Mouse (Mus musculus): ENCODE results near the gene Mta1. TPM values are rescaled to one million over a fixed set of nuclear protein-coding genes. Genes with fewer than 3 reads are reported as not detected.

Mta1 gene
- polyA plus RNA-seq, 1 experiment from 2014 or later = 15.5 TPM

GRCm38 (mm10) chr12:113119516-113120410, 21.7 kb downstream of the Mta1 start:
- Histone ChIP-seq H3K27ac (replicated peaks in 1 of 2; ENCODE audit: control insufficient read depth in 1 of 2, insufficient read depth in 1 of 2, low read depth in 2 of 2, low read length in 2 of 2) (peak overlapping the region in 1 of 2 experiments; percentile 19; a peak in 2 of 4 replicates), H3K4me1 (ENCODE audit: control insufficient read depth in 2 of 2, insufficient read depth in 2 of 2, low read length in 2 of 2) (peaks cover 5 to 12% of the 10 kb centered on the region in 2 experiments), H3K4me3 (ENCODE audit: control insufficient read depth in 1 of 2, insufficient read depth in 1 of 2, low read depth in 1 of 2, low read length in 2 of 2) (no peak overlapping the region), H3K9ac (ENCODE audit: low read length) (no peak overlapping the region), H3K9me3 (ENCODE audit: control insufficient read depth, low read length) (no peaks in the 10 kb centered on the region), H3K4me2 (ENCODE audit: low read length) (no peak overlapping the region), H3K27me3 (ENCODE audit: control insufficient read depth, insufficient read depth, low read length) (no peaks in the 10 kb centered on the region), H3K36me3 (ENCODE audit: control insufficient read depth, insufficient read depth, low read length) (peaks cover 85% of the 10 kb centered on the region)
- peak; percentile 62 for ATAC-seq (ENCODE audit: insufficient number of reproducible peaks, insufficient read depth, low FRiP score, low read depth)
- 81% methylated on average over 20 of the region's 20 CpGs for WGBS

DNA sequence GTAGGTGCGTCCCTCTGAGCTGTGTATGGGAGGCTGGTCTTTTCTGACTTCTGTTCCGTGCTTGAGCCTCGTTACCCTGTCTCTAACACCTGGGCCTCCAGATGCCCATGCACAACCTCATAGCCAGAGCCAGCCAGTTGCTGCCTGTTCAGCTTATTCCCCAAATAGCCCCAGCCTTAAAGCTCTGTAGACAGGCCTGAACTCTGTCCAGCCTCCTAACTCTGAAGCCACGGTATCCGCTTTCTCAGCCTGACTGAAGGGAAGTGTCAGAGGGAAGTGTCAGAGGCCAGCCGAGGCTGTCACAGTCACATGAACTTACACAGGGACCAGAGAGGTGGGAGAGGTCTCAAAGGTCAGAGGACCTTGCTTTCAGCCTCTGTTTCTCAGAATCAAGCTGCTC, 26.6 kb downstream of the Mta1 start:
- H3K4me1 ChIP-seq (ENCODE audit: control insufficient read depth in 2 of 2, insufficient read depth in 2 of 2, low read length in 2 of 2) = peaks cover 3 to 10% of the 10 kb centered on the region in 2 experiments
- H3K9me3 ChIP-seq (ENCODE audit: control insufficient read depth, low read length) = no peaks in the 10 kb centered on the region
- H3K27ac ChIP-seq (replicated peaks in 1 of 2; ENCODE audit: control insufficient read depth in 1 of 2, insufficient read depth in 1 of 2, low read depth in 2 of 2, low read length in 2 of 2) = peak overlapping the region in 1 of 2 experiments; percentile 49; a peak in 3 of 4 replicates
- peaks cover 97% of the 10 kb centered on the region for H3K36me3 ChIP-seq (ENCODE audit: control insufficient read depth, insufficient read depth, low read length)
- no peaks in the 10 kb centered on the region for H3K27me3 ChIP-seq (ENCODE audit: control insufficient read depth, insufficient read depth, low read length)
- no peak overlapping the region for H3K9ac ChIP-seq (ENCODE audit: low read length)
- H3K4me3 ChIP-seq (ENCODE audit: control insufficient read depth in 1 of 2, insufficient read depth in 1 of 2, low read depth in 1 of 2, low read length in 2 of 2) = no peak overlapping the region
- H3K4me2 ChIP-seq (ENCODE audit: low read length) = no peak overlapping the region
- 58% methylated on average over 6 of the region's 6 CpGs for WGBS
- ATAC-seq (ENCODE audit: insufficient number of reproducible peaks, insufficient read depth, low FRiP score, low read depth) = no peak

- H3K9me3 ChIP-seq (ENCODE audit: control insufficient read depth, low read length) = no peaks in the 10 kb centered on the region
- H3K27ac ChIP-seq (replicated peaks in 1 of 2; ENCODE audit: control insufficient read depth in 1 of 2, insufficient read depth in 1 of 2, low read depth in 2 of 2, low read length in 2 of 2) = 0 out of 4 replicates have a peak overlapping the region, but pooled peaks of 1 of the 2 experiments have one; percentile 6
- WGBS = 94% methylated on average over 8 of the region's 8 CpGs
- no peak for ATAC-seq (ENCODE audit: insufficient number of reproducible peaks, insufficient read depth, low FRiP score, low read depth)
- no peaks in the 10 kb centered on the region for H3K27me3 ChIP-seq (ENCODE audit: control insufficient read depth, insufficient read depth, low read length)
- no peak overlapping the region for H3K9ac ChIP-seq (ENCODE audit: low read length)
- no peak overlapping the region for H3K4me3 ChIP-seq (ENCODE audit: control insufficient read depth in 1 of 2, insufficient read depth in 1 of 2, low read depth in 1 of 2, low read length in 2 of 2)
- peaks cover 92% of the 10 kb centered on the region for H3K36me3 ChIP-seq (ENCODE audit: control insufficient read depth, insufficient read depth, low read length)
- H3K4me1 ChIP-seq (ENCODE audit: control insufficient read depth in 2 of 2, insufficient read depth in 2 of 2, low read length in 2 of 2) = peaks cover 39 to 41% of the 10 kb centered on the region in 2 experiments
- H3K4me2 ChIP-seq (ENCODE audit: low read length) = no peak overlapping the region
These were observed 32.7 kb downstream of the Mta1 start for GRCm38 (mm10) chr12:113130732-113131131.

GRCm38 (mm10) chr12:113131601-113132000, 33.5 kb downstream of the Mta1 start:
- H3K36me3 ChIP-seq (ENCODE audit: control insufficient read depth, insufficient read depth, low read length) = peaks cover 92% of the 10 kb centered on the region
- no peak overlapping the region for H3K4me3 ChIP-seq (ENCODE audit: control insufficient read depth in 1 of 2, insufficient read depth in 1 of 2, low read depth in 1 of 2, low read length in 2 of 2)
- 92% methylated on average over 14 of the region's 14 CpGs for whole genome bisulfite sequencing
- no peak for ATAC-seq (ENCODE audit: insufficient number of reproducible peaks, insufficient read depth, low FRiP score, low read depth)
- no peaks in the 10 kb centered on the region for H3K27me3 ChIP-seq (ENCODE audit: control insufficient read depth, insufficient read depth, low read length)
- H3K4me1 ChIP-seq (ENCODE audit: control insufficient read depth in 2 of 2, insufficient read depth in 2 of 2, low read length in 2 of 2) = peaks cover 47 to 50% of the 10 kb centered on the region in 2 experiments
- no peak overlapping the region; the same call in 1 of the 2 replicates for H3K9ac ChIP-seq (ENCODE audit: low read length)
- H3K4me2 ChIP-seq (ENCODE audit: low read length) = no peak overlapping the region
- no peaks in the 10 kb centered on the region for H3K9me3 ChIP-seq (ENCODE audit: control insufficient read depth, low read length)
- H3K27ac ChIP-seq (replicated peaks in 1 of 2; ENCODE audit: control insufficient read depth in 1 of 2, insufficient read depth in 1 of 2, low read depth in 2 of 2, low read length in 2 of 2) = peak overlapping the region; percentile 91 to 97

- peaks cover 92% of the 10 kb centered on the region for H3K36me3 ChIP-seq (ENCODE audit: control insufficient read depth, insufficient read depth, low read length)
These were observed 34.5 kb downstream of the Mta1 start for GRCm38 (mm10) chr12:113132567-113132966.

GRCm38 (mm10) chr12:113133260-113133659, 35.2 kb downstream of the Mta1 start:
- no peak overlapping the region for H3K4me3 ChIP-seq (ENCODE audit: control insufficient read depth in 1 of 2, insufficient read depth in 1 of 2, low read depth in 1 of 2, low read length in 2 of 2)
- H3K27me3 ChIP-seq (ENCODE audit: control insufficient read depth, insufficient read depth, low read length) = no peaks in the 10 kb centered on the region
- H3K4me2 ChIP-seq (ENCODE audit: low read length) = peak overlapping the region; percentile 38
- ATAC-seq (ENCODE audit: insufficient number of reproducible peaks, insufficient read depth, low FRiP score, low read depth) = no peak
- 62% methylated on average over 9 of the region's 9 CpGs for WGBS
- H3K27ac ChIP-seq (replicated peaks in 1 of 2; ENCODE audit: control insufficient read depth in 1 of 2, insufficient read depth in 1 of 2, low read depth in 2 of 2, low read length in 2 of 2) = peak overlapping the region; percentile 94 to 97
- peaks cover 60 to 65% of the 10 kb centered on the region in 2 experiments for H3K4me1 ChIP-seq (ENCODE audit: control insufficient read depth in 2 of 2, insufficient read depth in 2 of 2, low read length in 2 of 2)
- H3K9ac ChIP-seq (ENCODE audit: low read length) = peak overlapping the region; percentile 52
- H3K9me3 ChIP-seq (ENCODE audit: control insufficient read depth, low read length) = no peaks in the 10 kb centered on the region
- peaks cover 88% of the 10 kb centered on the region for H3K36me3 ChIP-seq (ENCODE audit: control insufficient read depth, insufficient read depth, low read length)

More at GRCm38 (mm10) chr12:113132567-113132966, 34.5 kb downstream of the Mta1 start:
- H3K27ac ChIP-seq (replicated peaks in 1 of 2; ENCODE audit: control insufficient read depth in 1 of 2, insufficient read depth in 1 of 2, low read depth in 2 of 2, low read length in 2 of 2) = peak overlapping the region; percentile 94 to 97
- peaks cover 56 to 60% of the 10 kb centered on the region in 2 experiments for H3K4me1 ChIP-seq (ENCODE audit: control insufficient read depth in 2 of 2, insufficient read depth in 2 of 2, low read length in 2 of 2)
- peak overlapping the region; percentile 38; the same call in 1 of the 2 replicates for H3K4me2 ChIP-seq (ENCODE audit: low read length)
- no peak overlapping the region for H3K4me3 ChIP-seq (ENCODE audit: control insufficient read depth in 1 of 2, insufficient read depth in 1 of 2, low read depth in 1 of 2, low read length in 2 of 2)
- ATAC-seq (ENCODE audit: insufficient number of reproducible peaks, insufficient read depth, low FRiP score, low read depth) = peak; percentile 92
- WGBS = 7% methylated on average over 2 of the region's 2 CpGs
- peak overlapping the region; percentile 52; the same call in 1 of the 2 replicates for H3K9ac ChIP-seq (ENCODE audit: low read length)
- H3K27me3 ChIP-seq (ENCODE audit: control insufficient read depth, insufficient read depth, low read length) = no peaks in the 10 kb centered on the region
- H3K9me3 ChIP-seq (ENCODE audit: control insufficient read depth, low read length) = no peaks in the 10 kb centered on the region

GRCm38 (mm10) chr12:113133861-113134403, 35.9 kb downstream of the Mta1 start:
- Histone ChIP-seq H3K9me3 (ENCODE audit: control insufficient read depth, low read length) (no peaks in the 10 kb centered on the region), H3K36me3 (ENCODE audit: control insufficient read depth, insufficient read depth, low read length) (peaks cover 88% of the 10 kb centered on the region), H3K27ac (replicated peaks in 1 of 2; ENCODE audit: control insufficient read depth in 1 of 2, insufficient read depth in 1 of 2, low read depth in 2 of 2, low read length in 2 of 2) (peak overlapping the region; percentile 94 to 97), H3K4me3 (ENCODE audit: control insufficient read depth in 1 of 2, insufficient read depth in 1 of 2, low read depth in 1 of 2, low read length in 2 of 2) (no peak overlapping the region), H3K27me3 (ENCODE audit: control insufficient read depth, insufficient read depth, low read length) (no peaks in the 10 kb centered on the region), H3K9ac (ENCODE audit: low read length) (peak overlapping the region; percentile 52), H3K4me2 (ENCODE audit: low read length) (peak overlapping the region; percentile 38; the same call in 1 of the 2 replicates), H3K4me1 (ENCODE audit: control insufficient read depth in 2 of 2, insufficient read depth in 2 of 2, low read length in 2 of 2) (peaks cover 65 to 71% of the 10 kb centered on the region in 2 experiments)
- ATAC-seq (ENCODE audit: insufficient number of reproducible peaks, insufficient read depth, low FRiP score, low read depth) = no peak
- 41% methylated on average over 5 of the region's 5 CpGs for WGBS
